14 mouse cellular contexts compared by ENCODE assay signal in the genomic region with DNA sequence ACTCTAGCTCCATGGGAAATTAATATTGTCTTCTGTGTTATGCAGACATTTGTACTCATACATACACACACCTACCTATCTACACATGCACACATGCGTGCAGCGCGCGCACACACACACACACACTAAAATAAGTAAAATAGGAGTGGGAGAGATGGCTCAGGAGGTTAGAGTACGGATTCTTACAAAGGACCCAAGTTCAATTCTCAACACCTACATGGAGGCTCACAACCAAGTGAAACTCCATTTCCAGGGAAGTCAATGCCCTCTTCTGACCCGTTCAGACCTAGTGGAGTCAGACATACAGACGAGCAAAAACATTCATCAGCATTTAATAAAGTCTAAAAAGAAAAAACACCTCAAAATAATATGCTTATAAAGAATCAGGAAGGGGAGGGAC.
"Had no signal": no experiment of that assay in that cellular context is flagged by ENCODE, and none has a peak within 500 bp of the region (broad histone marks: within the 10 kb centered on the region; RNA-seq: fewer than 3 reads in every experiment).

No protein-coding gene starts in this region.

- H3K27ac ChIP-seq: neural tube, embryonic 15.5 days; stomach, embryonic 15.5 days; stomach, postnatal 0 days had no signal

- H3K9ac ChIP-seq: neural tube, embryonic 13.5 days; neural tube, embryonic 15.5 days; stomach, embryonic 15.5 days had no signal

- DNase-seq: right cerebral cortex, adult 18-20 months; right cerebral cortex, postnatal 14 days; right cerebral cortex, postnatal 4 days; spleen, adult 18-20 months; thymus, adult 18-20 months; thymus, adult 2 months; thymus, postnatal 14 days; thymus, postnatal 25 days; thymus, postnatal 36 days; thymus, postnatal 4 days had no signal

- H3K9me3 ChIP-seq: neural tube, embryonic 13.5 days; neural tube, embryonic 15.5 days; stomach, embryonic 15.5 days had no signal

- H3K4me2 ChIP-seq: neural tube, embryonic 13.5 days; neural tube, embryonic 15.5 days; stomach, embryonic 15.5 days had no signal

- H3K27me3 ChIP-seq: neural tube, embryonic 13.5 days; neural tube, embryonic 15.5 days; stomach, embryonic 15.5 days had no signal

- H3K4me1 ChIP-seq: stomach, embryonic 15.5 days had no signal

- H3K4me3 ChIP-seq: neural tube, embryonic 13.5 days; neural tube, embryonic 15.5 days; stomach, embryonic 15.5 days had no signal

- H3K36me3 ChIP-seq: neural tube, embryonic 13.5 days; neural tube, embryonic 15.5 days; stomach, embryonic 15.5 days had no signal
